Comparison of ENCODE assay signal across 9 mouse cellular contexts in genomic region chr2:92499701-92500322, GRCm38 (mm10). TPM values are rescaled to one million over a fixed set of nuclear protein-coding genes. Genes with fewer than 3 reads are reported as not detected.
DNase-seq lines count a peak whose midpoint lies in the region; ATAC-seq lines count a peak whose summit lies in the region.
"Had no signal": no experiment of that assay in that cellular context is flagged by ENCODE, and none has a peak within 500 bp of the region (broad histone marks: within the 10 kb centered on the region; RNA-seq: fewer than 3 reads in every experiment).

No protein-coding gene starts in this region.

- no peak overlapping the region for H3K4me2 ChIP-seq in forebrain, embryonic 11.5 days (ENCODE audit: low read depth, low read length, severe bottlenecking)
- H3K4me2 ChIP-seq in neural tube, embryonic 13.5 days = no peak overlapping the region
- H3K4me2 ChIP-seq in heart, embryonic 11.5 days = no peak overlapping the region

- peak; percentile 94 for DNase-seq in brain, adult 2 months (ENCODE audit: low read depth, low spot score)
- DNase-seq in forebrain, embryonic 11.5 days (ENCODE audit: low spot score) = peak; percentile 72
- peak; percentile 78 for DNase-seq in layer of hippocampus, adult 9-11 months
- no peak for DNase-seq in urinary bladder, adult 18-20 months (ENCODE audit: low spot score in 2 of 2)
- DNase-seq in kidney, adult 18-20 months = no peak
- DNase-seq in kidney, postnatal 25 days = no peak
- DNase-seq: kidney, postnatal 10 days had no signal

- no peaks in the 10 kb centered on the region for H3K9me3 ChIP-seq in forebrain, embryonic 11.5 days (ENCODE audit: control insufficient read depth, low read length)
- no peaks in the 10 kb centered on the region for H3K9me3 ChIP-seq in neural tube, embryonic 13.5 days
- H3K9me3 ChIP-seq in heart, embryonic 11.5 days (replicated peaks; ENCODE audit: control insufficient read depth, low read length) = no peaks in the 10 kb centered on the region

- WGBS in forebrain, embryonic 11.5 days = 39% methylated on average over 3 of the region's 3 CpGs
- WGBS in neural tube, embryonic 13.5 days = 33% methylated on average over 3 of the region's 3 CpGs
- WGBS in heart, embryonic 11.5 days (ENCODE audit: insufficient replicate concordance) = 87% methylated on average over 3 of the region's 3 CpGs

- H3K36me3 ChIP-seq in forebrain, embryonic 11.5 days (ENCODE audit: control insufficient read depth, insufficient read depth, low read length) = no peaks in the 10 kb centered on the region
- no peaks in the 10 kb centered on the region for H3K36me3 ChIP-seq in neural tube, embryonic 13.5 days
- H3K36me3 ChIP-seq in heart, embryonic 11.5 days (ENCODE audit: control insufficient read depth, insufficient read depth, low read length) = no peaks in the 10 kb centered on the region

- peak; percentile 84 for ATAC-seq in forebrain, embryonic 11.5 days (replicated peaks; ENCODE audit: low FRiP score)
- peak; percentile 74 for ATAC-seq in neural tube, embryonic 13.5 days (ENCODE audit: low read depth)
- no peak for ATAC-seq in heart, embryonic 11.5 days (replicated peaks; ENCODE audit: insufficient number of reproducible peaks, low FRiP score, low TSS enrichment)

- H3K9ac ChIP-seq in forebrain, embryonic 11.5 days (ENCODE audit: low read length) = no peak overlapping the region
- H3K9ac ChIP-seq in neural tube, embryonic 13.5 days = no peak overlapping the region
- no peak overlapping the region for H3K9ac ChIP-seq in heart, embryonic 11.5 days (ENCODE audit: low read depth, low read length)

- no peak overlapping the region for H3K27ac ChIP-seq in forebrain, embryonic 11.5 days (ENCODE audit: low read depth, low read length)
- H3K27ac ChIP-seq in neural tube, embryonic 13.5 days (replicated peaks) = no peak overlapping the region
- H3K27ac ChIP-seq in heart, embryonic 11.5 days (ENCODE audit: low read depth, low read length) = no peak overlapping the region

- no peaks in the 10 kb centered on the region for H3K27me3 ChIP-seq in forebrain, embryonic 11.5 days (ENCODE audit: control insufficient read depth, insufficient read depth, low read length)
- peaks cover 3% of the 10 kb centered on the region; the same call in 1 of the 2 replicates for H3K27me3 ChIP-seq in neural tube, embryonic 13.5 days
- H3K27me3 ChIP-seq in heart, embryonic 11.5 days (ENCODE audit: control insufficient read depth, insufficient read depth, low read length) = 0 out of 2 replicates have a peak, but pooled peaks cover under 1% of the 10 kb centered on the region

- H3K4me1 ChIP-seq in forebrain, embryonic 11.5 days (replicated peaks; ENCODE audit: control insufficient read depth, insufficient read depth, low read length) = peaks cover 6% of the 10 kb centered on the region; the same call in 1 of the 2 replicates
- H3K4me1 ChIP-seq in neural tube, embryonic 13.5 days (replicated peaks) = peaks cover 24% of the 10 kb centered on the region
- no peaks in the 10 kb centered on the region for H3K4me1 ChIP-seq in heart, embryonic 11.5 days (ENCODE audit: control insufficient read depth, insufficient read depth, low read length)

- H3K4me3 ChIP-seq in forebrain, embryonic 11.5 days (ENCODE audit: low read depth, low read length) = no peak overlapping the region
- H3K4me3 ChIP-seq in neural tube, embryonic 13.5 days = no peak overlapping the region
- no peak overlapping the region for H3K4me3 ChIP-seq in heart, embryonic 11.5 days (ENCODE audit: low read depth, low read length)

RNA-seq across cellular contexts. Expression of gene Slc35c1, which starts 39.5 kb away (rescaled TPM):
- polyA plus RNA-seq in forebrain, embryonic 11.5 days (2014; fragmentation: Nextera tagmentation; extraction: Ambion mirVana) = 11.6 and 12.8 TPM in 2 replicates
- 12.3 and 13.1 TPM in 2 replicates for polyA plus RNA-seq in neural tube, embryonic 13.5 days (2015; fragmentation: Nextera tagmentation; extraction: Ambion mirVana)
- polyA plus RNA-seq in heart, embryonic 11.5 days (2014; fragmentation: Nextera tagmentation; extraction: Ambion mirVana) = 8.6 and 12.0 TPM in 2 replicates

Comparison
In these comparisons a context has a peak if more than half of its experiments do, and no peak if none do; other contexts are left out.
1. DNase-seq: peak in brain, adult 2 months (single experiment), forebrain, embryonic 11.5 days (single experiment) and layer of hippocampus, adult 9-11 months (single experiment); none in urinary bladder, adult 18-20 months (0 of 2), kidney, adult 18-20 months (single experiment) and kidney, postnatal 25 days (0 of 2).